Comparison of ENCODE assay signal across 20 mouse cellular contexts in genomic region chr5:106067124-106067551, GRCm38 (mm10).
A peak's percentile ranks its signal among the peaks of the same experiment; 100 is the strongest.
DNase-seq lines count a peak whose midpoint lies in the region; ATAC-seq and TF ChIP-seq lines count a peak whose summit lies in the region.
"Had no signal": no experiment of that assay in that cellular context is flagged by ENCODE, and none has a peak within 500 bp of the region (broad histone marks: within the 10 kb centered on the region; RNA-seq: fewer than 3 reads in every experiment).

No protein-coding gene starts in this region.

- H3K9me3 ChIP-seq in forebrain, embryonic 14.5 days (replicated peaks; ENCODE audit: control insufficient read depth, low read length), result peaks cover 4% of the 10 kb centered on the region; the same call in 1 of the 2 replicates
- peaks cover 6% of the 10 kb centered on the region; the same call in 1 of the 2 replicates for H3K9me3 ChIP-seq in forebrain, embryonic 12.5 days
- H3K9me3 ChIP-seq in midbrain, embryonic 11.5 days (ENCODE audit: control insufficient read depth, low read length), result no peaks in the 10 kb centered on the region; the same call in 1 of the 2 replicates
- 0 out of 2 replicates have a peak, but pooled peaks cover 10% of the 10 kb centered on the region for H3K9me3 ChIP-seq in midbrain, embryonic 15.5 days
- H3K9me3 ChIP-seq: intestine, embryonic 15.5 days had no signal

- TF ChIP-seq CTCF in brain, embryonic 14.5 days (IDR thresholded peaks at IDR 0.05; ENCODE audit: borderline replicate concordance, extremely low read depth, insufficient read depth, insufficient read length), result no peak

- H3K4me1 ChIP-seq in forebrain, embryonic 14.5 days (ENCODE audit: control insufficient read depth, insufficient read depth, low read length), result no peaks in the 10 kb centered on the region
- peaks cover 6% of the 10 kb centered on the region; the same call in 1 of the 2 replicates for H3K4me1 ChIP-seq in forebrain, embryonic 12.5 days
- no peaks in the 10 kb centered on the region for H3K4me1 ChIP-seq in midbrain, embryonic 11.5 days (ENCODE audit: control insufficient read depth, insufficient read depth, low read length)
- H3K4me1 ChIP-seq in midbrain, embryonic 15.5 days, result 0 out of 2 replicates have a peak, but pooled peaks cover 3% of the 10 kb centered on the region
- H3K4me1 ChIP-seq: embryonic facial prominence, embryonic 12.5 days; heart, embryonic 10.5 days; hindbrain, embryonic 13.5 days; intestine, embryonic 15.5 days had no signal

- no peak overlapping the region for H3K9ac ChIP-seq in forebrain, embryonic 14.5 days (ENCODE audit: low read length)
- no peak overlapping the region for H3K9ac ChIP-seq in forebrain, embryonic 12.5 days
- no peak overlapping the region for H3K9ac ChIP-seq in midbrain, embryonic 11.5 days (ENCODE audit: low read length)
- no peak overlapping the region for H3K9ac ChIP-seq in midbrain, embryonic 15.5 days
- H3K9ac ChIP-seq: embryonic facial prominence, embryonic 12.5 days; hindbrain, embryonic 13.5 days; intestine, embryonic 15.5 days had no signal

- peak; percentile 59 for DNase-seq in forebrain, embryonic 14.5 days (ENCODE audit: low spot score)
- DNase-seq in midbrain, embryonic 11.5 days (ENCODE audit: low spot score, missing footprints), result peak; percentile 67
- peak; percentile 33 for DNase-seq in ES-CJ7 (ENCODE audit: low read depth, low spot score)
- DNase-seq in brain, embryonic 14.5 days (ENCODE audit: low read depth), result peak; percentile 77
- DNase-seq in kidney, adult 18-20 months, result no peak
- DNase-seq: adrenal gland, adult 8-10 months; adrenal gland, postnatal 36 days; cerebellum, adult 11 months; cerebellum, adult 8-10 months; cerebellum, postnatal 14 days; gastrocnemius, postnatal 36 days; heart, adult 18-20 months; heart, postnatal 10 days had no signal

- no peak overlapping the region for H3K4me3 ChIP-seq in forebrain, embryonic 14.5 days (ENCODE audit: low read depth, low read length)
- no peak overlapping the region for H3K4me3 ChIP-seq in forebrain, embryonic 12.5 days (replicated peaks)
- H3K4me3 ChIP-seq in midbrain, embryonic 11.5 days (ENCODE audit: low read depth, low read length), result no peak overlapping the region
- H3K4me3 ChIP-seq in midbrain, embryonic 15.5 days, result no peak overlapping the region
- H3K4me3 ChIP-seq: embryonic facial prominence, embryonic 12.5 days; heart, embryonic 10.5 days; hindbrain, embryonic 13.5 days; intestine, embryonic 15.5 days had no signal

- 15% methylated on average over 9 of the region's 9 CpGs for WGBS in forebrain, embryonic 14.5 days
- 51% methylated on average over 9 of the region's 9 CpGs for WGBS in forebrain, embryonic 12.5 days
- 81% methylated on average over 9 of the region's 9 CpGs for WGBS in midbrain, embryonic 11.5 days
- WGBS in midbrain, embryonic 15.5 days, result 46% methylated on average over 9 of the region's 9 CpGs

- peak; percentile 77 for ATAC-seq in forebrain, embryonic 14.5 days
- ATAC-seq in forebrain, embryonic 12.5 days (ENCODE audit: low FRiP score), result no peak
- no peak for ATAC-seq in midbrain, embryonic 11.5 days (ENCODE audit: low FRiP score)
- ATAC-seq in midbrain, embryonic 15.5 days (replicated peaks), result no peak
- ATAC-seq: intestine, embryonic 15.5 days; Patski had no signal

- H3K27me3 ChIP-seq in forebrain, embryonic 14.5 days (replicated peaks; ENCODE audit: control insufficient read depth, insufficient read depth, low read length), result no peaks in the 10 kb centered on the region
- H3K27me3 ChIP-seq in forebrain, embryonic 12.5 days, result no peaks in the 10 kb centered on the region
- no peaks in the 10 kb centered on the region for H3K27me3 ChIP-seq in midbrain, embryonic 11.5 days (ENCODE audit: control insufficient read depth, insufficient read depth, low read length)
- H3K27me3 ChIP-seq in midbrain, embryonic 15.5 days (replicated peaks), result no peaks in the 10 kb centered on the region
- H3K27me3 ChIP-seq: embryonic facial prominence, embryonic 12.5 days; hindbrain, embryonic 13.5 days; intestine, embryonic 15.5 days had no signal

- TF ChIP-seq POLR2A in brain, embryonic 14.5 days (IDR thresholded peaks at IDR 0.05; ENCODE audit: borderline replicate concordance, extremely low read depth, insufficient read depth, insufficient read length, poor library complexity, severe bottlenecking), result no peak

- 0 out of 2 replicates have a peak overlapping the region, but pooled peaks have one; percentile 7 for H3K4me2 ChIP-seq in forebrain, embryonic 14.5 days (ENCODE audit: low read length)
- H3K4me2 ChIP-seq in forebrain, embryonic 12.5 days, result no peak overlapping the region
- no peak overlapping the region for H3K4me2 ChIP-seq in midbrain, embryonic 11.5 days
- no peak overlapping the region for H3K4me2 ChIP-seq in midbrain, embryonic 15.5 days
- H3K4me2 ChIP-seq: embryonic facial prominence, embryonic 12.5 days; hindbrain, embryonic 13.5 days; intestine, embryonic 15.5 days had no signal

- no peaks in the 10 kb centered on the region for H3K36me3 ChIP-seq in forebrain, embryonic 14.5 days (ENCODE audit: control insufficient read depth, insufficient read depth, low read length)
- H3K36me3 ChIP-seq in forebrain, embryonic 12.5 days (replicated peaks), result no peaks in the 10 kb centered on the region
- no peaks in the 10 kb centered on the region for H3K36me3 ChIP-seq in midbrain, embryonic 11.5 days (ENCODE audit: control insufficient read depth, insufficient read depth, low read length)
- H3K36me3 ChIP-seq in midbrain, embryonic 15.5 days (replicated peaks), result no peaks in the 10 kb centered on the region
- H3K36me3 ChIP-seq: embryonic facial prominence, embryonic 12.5 days; heart, embryonic 10.5 days; hindbrain, embryonic 13.5 days; intestine, embryonic 15.5 days had no signal

- H3K27ac ChIP-seq in forebrain, embryonic 14.5 days (ENCODE audit: low read depth, low read length), result no peak overlapping the region
- no peak overlapping the region for H3K27ac ChIP-seq in forebrain, embryonic 12.5 days
- no peak overlapping the region for H3K27ac ChIP-seq in midbrain, embryonic 11.5 days (ENCODE audit: low read depth, low read length)
- H3K27ac ChIP-seq in midbrain, embryonic 15.5 days, result no peak overlapping the region
- H3K27ac ChIP-seq: embryonic facial prominence, embryonic 12.5 days; heart, embryonic 10.5 days; hindbrain, embryonic 13.5 days; intestine, embryonic 15.5 days had no signal
